Mouse (Mus musculus): ENCODE measurements around the gene Zfp641.
A peak's percentile ranks its signal among the peaks of the same experiment; 100 is the strongest.

The Zfp641 gene

DNA sequence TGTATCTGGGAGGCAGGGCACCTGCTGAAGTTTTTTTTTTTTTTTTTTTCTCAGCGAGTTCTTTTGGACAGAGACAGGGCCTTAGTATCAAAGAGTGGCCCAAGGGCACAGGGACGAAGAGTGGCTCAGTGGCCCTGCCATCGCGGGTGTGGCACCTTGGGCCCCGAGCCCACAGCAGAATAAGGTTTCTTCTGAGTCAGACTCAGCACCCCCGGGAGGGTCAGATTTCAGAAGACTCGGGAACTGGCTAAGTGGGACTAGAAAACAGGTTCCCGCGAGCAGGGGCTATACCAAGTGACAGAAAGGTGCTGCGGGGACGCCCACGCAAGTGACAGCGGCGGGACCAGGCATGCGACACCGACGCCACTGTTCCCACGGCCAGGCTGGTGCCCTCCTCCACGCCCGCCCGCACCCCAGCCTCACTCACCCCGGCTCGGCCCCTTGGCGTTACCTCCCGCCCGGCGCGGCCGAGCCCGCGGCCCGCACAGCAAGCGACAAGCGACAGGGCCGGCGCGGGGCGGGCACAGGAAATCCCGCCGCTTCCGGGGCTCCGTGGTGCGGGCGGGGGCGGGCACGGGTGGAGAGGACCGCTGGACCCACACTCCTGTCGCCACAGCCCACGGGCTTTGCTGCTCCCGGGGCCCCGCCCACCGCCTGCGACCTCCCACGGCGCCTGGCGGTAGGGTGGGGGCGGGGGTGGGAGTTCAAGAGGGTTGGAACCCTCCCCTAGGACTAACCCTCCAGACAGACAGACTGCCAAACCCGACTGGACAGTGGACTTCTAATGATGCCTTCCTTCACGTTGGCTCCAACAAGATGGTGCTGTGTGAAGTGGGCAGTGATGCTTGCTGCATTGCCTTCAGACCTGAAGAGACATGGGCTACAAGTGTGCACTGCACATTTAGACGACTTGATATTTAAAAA, at the start of gene Zfp641:
Zfp641 (minus strand) TSS at position 534 of the 924 bp plus-strand sequence.
- no peak for DNase-seq (ENCODE audit: low read depth, low spot score)

DNA sequence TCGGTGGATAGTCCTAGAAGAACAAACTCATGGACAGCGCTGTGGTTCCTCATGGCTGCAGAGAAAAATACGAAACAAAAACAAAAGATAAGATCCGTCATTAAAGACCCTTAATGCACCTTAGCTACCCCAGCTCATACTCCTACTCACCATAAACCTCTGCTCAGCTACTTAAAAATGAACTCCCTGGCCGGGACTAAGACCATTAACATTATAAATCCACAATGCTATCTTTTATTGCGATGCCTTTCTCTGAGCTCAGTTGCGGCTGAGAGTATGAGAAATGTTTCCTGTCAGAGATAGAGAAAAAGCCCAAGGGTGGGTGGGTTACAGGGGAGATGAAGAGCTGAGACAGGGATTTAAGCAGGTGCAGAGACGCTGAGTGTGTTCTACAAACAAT, 44.9 kb upstream of the Zfp641 start, which contains the start of gene Olfr284:
Olfr284 (minus strand) TSS at position 101 of the 400 bp plus-strand sequence.
- no peak for DNase-seq (ENCODE audit: low read depth, low spot score)

DNA sequence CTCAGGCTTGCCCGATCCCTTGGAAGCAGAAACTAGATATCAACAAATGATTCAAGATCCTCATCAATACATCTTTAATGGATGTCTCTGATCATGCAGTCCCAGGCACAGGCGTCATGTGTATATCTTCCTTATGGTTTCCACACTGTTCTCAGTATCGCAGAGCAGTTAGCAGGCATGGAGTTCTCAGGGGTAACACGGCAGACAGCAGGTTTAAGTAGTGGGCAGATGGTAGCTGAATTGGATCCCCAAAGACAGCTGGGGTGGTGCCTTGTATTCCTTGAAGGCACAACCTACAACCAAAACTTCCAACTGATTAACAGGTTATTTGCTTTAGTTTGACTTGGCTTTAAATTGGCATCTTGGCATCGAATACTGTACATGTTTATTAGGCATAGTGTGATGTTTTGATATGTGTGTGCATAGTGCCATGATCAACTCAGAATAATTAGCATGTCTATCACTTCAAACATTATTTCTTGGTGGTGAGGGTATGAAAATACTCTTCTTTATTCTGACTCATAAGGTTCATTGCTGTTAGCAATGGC, 21.3 kb upstream of the Zfp641 start, which contains the start of gene Olfr285:
Olfr285 (minus strand) TSS at position 177 of the 548 bp plus-strand sequence.
- no peak for DNase-seq (ENCODE audit: low read depth, low spot score)

DNA sequence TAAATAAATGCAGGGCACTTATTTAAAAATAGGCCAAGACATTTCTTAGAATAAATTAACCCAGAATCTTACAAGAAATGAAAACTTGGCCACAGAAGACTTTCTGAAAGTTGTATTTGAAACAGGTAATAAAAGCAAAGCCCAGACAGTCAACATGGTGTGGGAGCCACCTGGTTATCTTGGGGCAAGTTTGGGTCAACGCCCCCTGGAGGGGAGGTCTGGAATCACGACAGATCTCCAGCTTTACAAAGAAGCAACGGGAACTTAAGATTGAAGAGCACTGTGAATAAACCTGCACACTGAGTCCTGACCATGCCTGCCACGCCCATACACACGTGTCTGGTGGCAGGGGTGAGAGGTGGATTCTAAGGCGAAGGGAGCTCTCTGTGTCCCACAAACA, 19.7 kb upstream of the Zfp641 start:
- DNase-seq (ENCODE audit: low read depth, low spot score), result peak; percentile 45

DNA sequence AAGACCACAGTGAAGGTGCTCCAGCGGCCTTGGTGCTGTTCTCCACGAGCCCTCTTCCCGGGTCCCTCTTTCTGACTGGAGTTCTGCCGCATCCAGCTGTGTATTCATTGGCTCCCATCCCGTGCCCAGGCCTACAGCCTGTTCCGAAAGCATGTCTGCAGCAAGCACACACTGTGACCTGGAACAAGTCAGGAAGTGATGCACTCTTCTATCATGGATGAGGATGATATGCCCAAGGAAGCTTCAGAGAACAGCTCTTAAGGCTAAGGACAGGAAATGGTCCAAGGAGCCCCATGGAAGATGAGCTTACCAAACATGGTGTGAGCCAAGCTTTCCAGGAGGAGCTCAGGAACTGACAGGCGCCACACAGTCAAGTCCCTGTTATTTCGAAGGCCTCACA, 2.3 kb downstream of the Zfp641 start:
- DNase-seq (ENCODE audit: low read depth, low spot score), result no peak

DNA sequence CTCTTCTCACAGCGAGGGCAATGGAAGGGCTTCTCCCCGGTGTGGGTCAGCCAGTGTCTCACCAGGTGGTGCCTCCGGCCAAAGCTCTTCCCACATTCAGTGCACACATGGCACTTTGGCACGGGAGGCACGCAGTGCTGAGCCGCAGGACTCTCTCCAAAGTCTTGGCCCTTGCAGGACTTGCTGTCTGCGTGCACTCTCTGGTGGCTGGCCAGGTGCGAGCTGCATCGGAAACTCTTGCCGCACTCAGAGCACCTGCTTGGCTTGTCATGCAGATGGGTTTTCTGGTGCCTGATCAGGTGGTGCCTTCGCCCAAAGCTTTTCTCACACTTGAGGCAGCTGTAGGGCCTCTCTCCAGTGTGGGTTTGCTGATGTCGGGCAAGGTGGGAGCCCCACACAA, 7.4 kb downstream of the Zfp641 start:
- no peak for DNase-seq (ENCODE audit: low read depth, low spot score)

DNA sequence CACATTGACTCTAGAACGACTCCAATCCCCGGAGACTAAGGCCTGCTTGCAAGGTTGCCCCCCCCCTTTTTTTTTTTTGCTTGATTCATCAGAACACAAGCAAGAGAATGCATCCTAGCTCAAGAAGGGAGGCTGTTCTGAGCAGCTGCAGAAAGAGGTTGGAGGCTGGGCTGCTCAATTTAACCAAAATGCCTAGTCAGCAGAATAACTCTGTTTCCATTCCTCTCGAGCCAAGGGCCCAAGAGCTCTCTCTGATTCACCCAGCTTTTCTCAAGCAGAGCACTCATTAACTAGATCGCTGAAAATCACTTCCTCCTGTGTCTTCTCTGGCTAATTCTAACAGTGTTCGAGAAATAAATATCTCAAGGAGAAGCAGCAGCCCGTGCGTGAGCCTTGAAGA, 9.5 kb downstream of the Zfp641 start:
- no peak for DNase-seq (ENCODE audit: low read depth, low spot score)

GRCm38 (mm10) chr15:98257776-98258175, 38.2 kb downstream of the Zfp641 start:
- no peak for DNase-seq (ENCODE audit: low read depth, low spot score)

- no peak for DNase-seq (ENCODE audit: low read depth, low spot score)
Observed at GRCm38 (mm10) chr15:98257193-98257592, 38.8 kb downstream of the Zfp641 start, which contains the start of gene H1fnt. H1fnt (minus strand) TSS chr15:98257293.

DNA sequence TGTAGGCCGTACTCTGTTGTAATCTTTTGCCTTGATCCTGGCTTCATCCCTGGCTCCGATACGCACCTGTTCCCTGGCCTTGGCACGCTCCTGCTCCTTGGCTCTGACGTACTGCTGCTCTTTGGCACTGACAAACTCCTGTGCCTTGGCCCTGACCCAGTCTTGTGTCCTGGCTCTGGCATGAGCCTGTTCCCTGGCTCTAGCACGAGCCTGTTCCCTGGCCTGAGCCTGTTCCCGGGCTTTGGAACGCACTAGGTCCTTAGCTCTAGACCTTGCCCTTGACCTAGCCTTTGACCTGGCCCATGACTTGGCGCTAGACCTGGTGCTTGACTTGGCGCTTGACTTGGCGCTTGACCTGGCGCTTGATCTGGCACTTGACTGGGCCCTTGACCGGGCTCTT, 39.7 kb downstream of the Zfp641 start:
- DNase-seq (ENCODE audit: low read depth, low spot score), result no peak

All from ES-CJ7 (cell line).